25 mouse cellular contexts compared by ENCODE assay signal in the genomic region with DNA sequence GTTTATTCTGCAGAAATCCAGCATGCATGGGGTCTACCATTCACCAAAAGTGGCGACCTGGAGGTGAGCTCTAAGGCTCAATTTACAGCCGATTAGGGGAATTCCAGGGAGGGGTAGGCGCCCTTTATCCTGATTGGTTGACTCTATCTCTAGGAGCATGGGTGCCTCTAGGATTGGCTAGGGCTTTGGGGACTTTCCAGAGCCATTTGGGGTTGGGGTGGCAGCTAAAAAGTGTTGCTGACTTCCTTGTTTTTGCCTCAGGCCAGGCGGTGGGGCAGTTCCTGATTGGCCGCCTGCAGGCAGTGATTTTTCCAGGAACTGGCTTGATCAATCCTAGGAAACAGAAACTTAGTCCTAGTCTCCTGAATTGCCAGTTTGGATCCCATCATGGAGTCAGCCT. TPM values are rescaled to one million over a fixed set of nuclear protein-coding genes. Genes with fewer than 3 reads are reported as not detected.
DNase-seq lines count a peak whose midpoint lies in the region; ATAC-seq and TF ChIP-seq lines count a peak whose summit lies in the region.
"Had no signal": no experiment of that assay in that cellular context is flagged by ENCODE, and none has a peak within 500 bp of the region (broad histone marks: within the 10 kb centered on the region; RNA-seq: fewer than 3 reads in every experiment).

No protein-coding gene starts in this region.

- WGBS in limb, embryonic 10.5 days = 36% methylated on average over 5 of the region's 5 CpGs
- WGBS in midbrain, postnatal 0 days = 48% methylated on average over 5 of the region's 5 CpGs

- TF ChIP-seq EP300 in ES-Bruce4 (IDR thresholded peaks at IDR 0.05; ENCODE audit: insufficient read depth, low read depth, low read length) = no peak

- H3K9ac ChIP-seq in ES-Bruce4 (ENCODE audit: low read depth, poor library complexity, severe bottlenecking) = no peak overlapping the region
- H3K9ac ChIP-seq in midbrain, postnatal 0 days (replicated peaks; ENCODE audit: low read length, poor library complexity, severe bottlenecking) = no peak overlapping the region
- H3K9ac ChIP-seq: embryonic facial prominence, embryonic 15.5 days; forebrain, embryonic 15.5 days; hindbrain, embryonic 12.5 days; intestine, embryonic 15.5 days had no signal

- no peaks in the 10 kb centered on the region for H3K4me1 ChIP-seq in ES-Bruce4 (ENCODE audit: control insufficient read depth, insufficient read depth, low read length)
- 0 out of 2 replicates have a peak, but pooled peaks cover 7% of the 10 kb centered on the region for H3K4me1 ChIP-seq in limb, embryonic 10.5 days
- H3K4me1 ChIP-seq in midbrain, postnatal 0 days (ENCODE audit: insufficient read depth, low read length) = no peaks in the 10 kb centered on the region
- H3K4me1 ChIP-seq: embryonic facial prominence, embryonic 15.5 days; hindbrain, embryonic 12.5 days; intestine, embryonic 15.5 days had no signal

- TF ChIP-seq POLR2A in ES-Bruce4 (IDR thresholded peaks at IDR 0.05; ENCODE audit: insufficient read depth, low read length) = no peak

- H3K27ac ChIP-seq in ES-Bruce4 (ENCODE audit: insufficient read depth, low read length) = no peak overlapping the region
- H3K27ac ChIP-seq in limb, embryonic 10.5 days = no peak overlapping the region
- no peak overlapping the region for H3K27ac ChIP-seq in midbrain, postnatal 0 days (ENCODE audit: low read depth, low read length)
- H3K27ac ChIP-seq: embryonic facial prominence, embryonic 15.5 days; forebrain, embryonic 10.5 days; forebrain, embryonic 15.5 days; heart, embryonic 10.5 days; hindbrain, embryonic 12.5 days; intestine, embryonic 15.5 days had no signal

- ATAC-seq in activated CD4-positive, CD25-positive, alpha-beta regulatory T cell, adult 4 months = peak; percentile 61
- ATAC-seq in midbrain, postnatal 0 days (ENCODE audit: low FRiP score) = no peak
- no peak for ATAC-seq in megakaryocyte-erythroid progenitor cell, adult 5-6 weeks (replicated peaks; ENCODE audit: low FRiP score, low TSS enrichment, poor library complexity, severe bottlenecking)
- ATAC-seq: forebrain, embryonic 15.5 days; hindbrain, embryonic 16.5 days; intestine, embryonic 15.5 days had no signal

- TF ChIP-seq CTCF in ES-Bruce4 (IDR thresholded peaks at IDR 0.05; ENCODE audit: low read depth, low read length) = no peak
- TF ChIP-seq CTCF in midbrain, postnatal 0 days (IDR thresholded peaks at IDR 0.05) = no peak

- peak; percentile 25 for DNase-seq in heart, adult 11 months
- no peak for DNase-seq in heart, adult 18-20 months
- DNase-seq in limb, embryonic 10.5 days (ENCODE audit: low spot score) = peak; percentile 28
- DNase-seq in midbrain, postnatal 0 days (ENCODE audit: low spot score) = no peak
- DNase-seq in kidney, adult 8-10 months = no peak
- DNase-seq: adrenal gland, adult 8-10 months; adrenal gland, postnatal 36 days; cerebellum, adult 2 months; cerebellum, postnatal 10 days; gastrocnemius, postnatal 25 days; heart, postnatal 10 days; heart, postnatal 4 days; kidney, adult 18-20 months had no signal

- H3K27me3 ChIP-seq in ES-Bruce4 (ENCODE audit: control insufficient read depth, insufficient read depth, low read length, poor library complexity, severe bottlenecking) = no peaks in the 10 kb centered on the region
- H3K27me3 ChIP-seq in limb, embryonic 10.5 days (ENCODE audit: low read depth, poor library complexity, severe bottlenecking) = no peaks in the 10 kb centered on the region
- no peaks in the 10 kb centered on the region for H3K27me3 ChIP-seq in midbrain, postnatal 0 days (ENCODE audit: insufficient read depth, low read length)
- H3K27me3 ChIP-seq: forebrain, embryonic 15.5 days; intestine, embryonic 15.5 days had no signal

- H3K4me3 ChIP-seq in ES-Bruce4 (ENCODE audit: low read depth, low read length) = peak overlapping the region; percentile 15; the same call in 1 of the 2 replicates
- H3K4me3 ChIP-seq in limb, embryonic 10.5 days = no peak overlapping the region
- no peak overlapping the region for H3K4me3 ChIP-seq in midbrain, postnatal 0 days (ENCODE audit: low read depth, low read length)
- H3K4me3 ChIP-seq: embryonic facial prominence, embryonic 15.5 days; erythroblast, embryonic 14.5 days; forebrain, embryonic 10.5 days; forebrain, embryonic 15.5 days; heart, embryonic 10.5 days; hindbrain, embryonic 12.5 days; intestine, embryonic 15.5 days had no signal

- H3K9me3 ChIP-seq in ES-Bruce4 (replicated peaks; ENCODE audit: control insufficient read depth, insufficient read depth, low read length, poor library complexity, severe bottlenecking) = no peaks in the 10 kb centered on the region
- no peaks in the 10 kb centered on the region for H3K9me3 ChIP-seq in limb, embryonic 10.5 days (replicated peaks)
- H3K9me3 ChIP-seq in midbrain, postnatal 0 days (ENCODE audit: low read length) = no peaks in the 10 kb centered on the region
- H3K9me3 ChIP-seq: embryonic facial prominence, embryonic 15.5 days; forebrain, embryonic 10.5 days; forebrain, embryonic 15.5 days; heart, embryonic 10.5 days; hindbrain, embryonic 12.5 days; intestine, embryonic 15.5 days had no signal

- H3K36me3 ChIP-seq in ES-Bruce4 (ENCODE audit: control insufficient read depth, insufficient read depth, low read length, poor library complexity, severe bottlenecking) = no peaks in the 10 kb centered on the region
- no peaks in the 10 kb centered on the region for H3K36me3 ChIP-seq in limb, embryonic 10.5 days
- H3K36me3 ChIP-seq in midbrain, postnatal 0 days (ENCODE audit: insufficient read depth, low read length) = no peaks in the 10 kb centered on the region
- H3K36me3 ChIP-seq: embryonic facial prominence, embryonic 15.5 days; forebrain, embryonic 10.5 days; forebrain, embryonic 15.5 days; G1E; heart, embryonic 10.5 days; hindbrain, embryonic 12.5 days; intestine, embryonic 15.5 days had no signal

- H3K4me2 ChIP-seq in midbrain, postnatal 0 days (ENCODE audit: low read depth, low read length, poor library complexity, severe bottlenecking) = no peak overlapping the region
- H3K4me2 ChIP-seq: embryonic facial prominence, embryonic 15.5 days; forebrain, embryonic 15.5 days; hindbrain, embryonic 12.5 days; intestine, embryonic 15.5 days had no signal

RNA-seq across cellular contexts. Expression of a gene that starts 47.7 kb away (rescaled TPM):
- under 1 TPM; 0.33 to 0.57 TPM for total RNA-seq in heart, adult 18-20 months (2021)
- polyA plus RNA-seq in ES-Bruce4 (2011; ENCODE audit: insufficient read depth, insufficient read length, low read depth, missing spikeins) = 3.1 and 4.0 TPM in 2 replicates
- polyA plus RNA-seq in activated CD4-positive, CD25-positive, alpha-beta regulatory T cell, adult 4 months (2017; shearing (Covaris generic)) = not detected
- 2.6 and 3.4 TPM in 2 replicates for polyA plus RNA-seq in limb, embryonic 10.5 days (2016; fragmentation: Nextera tagmentation; extraction: Ambion mirVana)
- 217 and 219 TPM in 2 replicates for total RNA-seq in midbrain, postnatal 0 days (2014; rRNA removed)
- 132 and 133 TPM in 2 replicates for polyA plus RNA-seq in midbrain, postnatal 0 days (2015; fragmentation: Nextera tagmentation; extraction: Ambion mirVana)
- 0.96 TPM in 1 of 2 replicates, not detected in the other for total RNA-seq in megakaryocyte-erythroid progenitor cell, adult 5-6 weeks (2014; fragmentation: Nextera tagmentation)
- total RNA-seq in megakaryocyte-erythroid progenitor cell, adult 5-6 weeks (2017) = 2.1 TPM in 1 of 2 replicates, not detected in the other

Comparison
In these comparisons a context has a peak if more than half of its experiments do, and no peak if none do; other contexts are left out.
1. DNase-seq: peak in heart, adult 11 months (single experiment) and limb, embryonic 10.5 days (single experiment); none in heart, adult 18-20 months (0 of 2), midbrain, postnatal 0 days (single experiment) and kidney, adult 8-10 months (0 of 2).
2. RNA of a gene that starts 47.7 kb away (polyA plus RNA-seq): 132 to 133 TPM in midbrain, postnatal 0 days; 2.6 to 3.4 TPM in limb, embryonic 10.5 days, 3.1 to 4.0 TPM in ES-Bruce4 and not detected in activated CD4-positive, CD25-positive, alpha-beta regulatory T cell, adult 4 months; every median in the first group is over 10 times any median in the second.